Mouse (Mus musculus): ENCODE measurements around the gene Rpl18a.

GRCm38 (mm10) chr8:70891356-70891755, 5.9 kb downstream of the Rpl18a start:
- TF ChIP-seq CTCF (IDR thresholded peaks at IDR 0.05; ENCODE audit: low read depth) (no peak), EP300 (IDR thresholded peaks at IDR 0.05; ENCODE audit: low read depth) (no peak)

All from liver, postnatal 0 days (tissue).